Mouse (Mus musculus): ENCODE data around the gene Ager.

Gene Ager

DNA sequence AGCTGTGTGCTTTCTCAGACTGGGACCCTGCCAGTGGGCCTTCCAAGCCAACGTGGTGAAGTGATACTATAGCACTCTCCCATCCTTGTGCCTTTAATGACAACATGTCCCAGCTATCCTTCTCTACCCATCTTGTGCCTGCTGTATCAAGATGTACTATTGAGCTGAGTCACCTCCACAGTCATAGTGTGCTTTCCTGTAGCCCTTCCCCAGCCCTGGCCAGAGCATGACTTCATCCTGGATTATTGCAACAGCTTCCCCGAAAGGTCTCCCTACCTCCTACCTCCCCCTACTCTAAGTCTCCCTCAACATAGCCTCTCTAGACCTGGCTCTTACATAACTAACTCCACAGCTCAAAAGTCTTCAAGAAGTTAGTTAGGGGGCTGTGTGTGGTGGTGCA, 38.0 kb downstream of the Ager start:
- DNase-seq: no peak

DNA sequence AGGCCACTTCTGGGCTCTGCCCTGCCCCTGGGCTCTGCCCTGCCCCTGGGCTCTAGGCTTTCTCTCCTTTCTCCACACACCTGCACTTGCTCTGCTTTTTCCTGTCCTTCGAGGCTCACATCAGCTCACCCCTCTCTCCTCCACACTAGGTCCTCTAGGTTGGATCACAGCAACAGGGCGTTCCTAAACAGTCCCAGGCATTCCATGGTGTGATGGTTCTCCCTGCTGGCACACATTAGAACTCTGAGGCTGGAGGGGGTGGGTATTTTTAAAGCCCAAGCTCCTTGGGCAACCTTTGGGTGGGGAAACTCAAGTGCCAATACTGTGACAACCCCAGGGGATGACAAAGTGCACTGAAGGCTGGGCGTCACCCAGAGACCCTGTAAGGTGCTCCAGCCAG, 39.8 kb downstream of the Ager start:
- DNase-seq: no peak

DNA sequence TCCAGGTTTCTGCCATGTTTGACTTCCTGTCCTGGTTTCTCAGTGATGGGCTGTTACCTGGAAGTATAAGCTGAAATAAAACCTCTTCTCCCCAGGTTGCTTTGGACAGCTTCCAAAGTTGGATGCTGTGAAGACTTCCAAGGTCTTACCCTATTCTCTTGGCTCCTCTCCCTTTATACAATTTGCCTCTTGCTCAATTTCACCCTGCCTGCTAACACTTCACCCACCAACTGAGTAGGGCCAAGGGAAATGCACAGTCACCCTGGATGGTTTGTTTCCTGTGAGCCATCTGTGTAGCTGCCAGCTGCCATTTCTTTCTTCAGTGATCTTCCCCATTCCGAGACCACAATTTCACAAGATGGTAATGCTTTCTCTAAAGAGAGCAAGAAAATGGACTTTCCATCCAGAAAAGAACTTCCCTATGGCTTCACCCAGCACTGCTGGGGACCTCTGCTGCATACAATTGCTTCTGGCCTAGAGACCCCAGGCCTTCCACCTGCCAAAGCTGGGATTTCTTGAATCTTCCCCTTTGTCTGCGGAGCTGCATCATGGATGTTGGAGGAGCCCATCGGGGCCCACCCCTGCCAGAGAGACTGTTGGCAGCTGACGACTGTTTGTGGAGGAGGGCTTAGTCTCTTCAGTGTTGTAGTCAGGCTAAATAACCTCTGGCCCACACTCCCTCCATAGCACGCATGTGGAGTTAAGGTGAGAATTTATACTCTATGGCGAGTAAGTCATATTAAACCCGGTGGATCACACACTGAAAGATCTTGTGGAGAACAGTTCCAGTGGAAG, 42.0 kb downstream of the Ager start:
- DNase-seq: no peak

DNA sequence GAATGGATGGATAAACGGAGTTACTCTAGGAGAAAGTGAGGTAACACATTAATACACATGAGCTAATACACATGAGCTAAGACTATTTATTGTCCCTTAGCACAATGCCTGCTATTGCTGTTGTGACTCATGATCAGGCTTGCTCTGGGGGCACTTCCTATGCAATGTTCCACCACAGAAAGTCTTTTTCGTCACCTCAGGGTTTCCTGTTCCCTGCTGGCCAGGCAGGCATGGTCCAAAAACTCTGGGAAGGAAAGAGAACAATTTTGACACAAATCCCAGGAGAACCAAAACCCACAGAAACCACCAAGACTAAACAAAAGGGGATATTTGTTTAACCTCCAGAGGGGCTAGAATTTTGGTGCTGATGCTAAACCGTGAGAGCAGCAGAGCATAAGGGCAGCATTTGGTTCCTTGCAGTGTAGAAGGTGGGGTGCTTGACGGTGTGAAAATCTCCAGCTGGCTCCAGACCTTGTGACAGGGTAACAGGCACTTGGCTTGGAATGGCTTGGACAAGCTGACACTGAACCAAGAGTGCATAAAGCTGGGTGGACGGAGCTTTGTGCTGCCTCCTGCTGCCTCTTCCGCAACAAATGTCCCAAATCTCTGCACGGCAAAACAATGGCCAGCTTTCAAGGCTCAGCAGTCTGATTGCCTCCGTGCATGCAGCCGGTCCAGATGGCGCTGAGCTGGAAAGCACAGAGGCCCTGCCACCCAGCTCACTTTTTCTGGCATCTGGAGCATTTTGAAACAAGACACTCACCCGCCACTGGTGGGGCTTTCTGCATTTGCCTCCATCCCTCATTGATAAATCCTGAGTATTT, 43.3 kb downstream of the Ager start:
- peak; percentile 36 for DNase-seq

DNA sequence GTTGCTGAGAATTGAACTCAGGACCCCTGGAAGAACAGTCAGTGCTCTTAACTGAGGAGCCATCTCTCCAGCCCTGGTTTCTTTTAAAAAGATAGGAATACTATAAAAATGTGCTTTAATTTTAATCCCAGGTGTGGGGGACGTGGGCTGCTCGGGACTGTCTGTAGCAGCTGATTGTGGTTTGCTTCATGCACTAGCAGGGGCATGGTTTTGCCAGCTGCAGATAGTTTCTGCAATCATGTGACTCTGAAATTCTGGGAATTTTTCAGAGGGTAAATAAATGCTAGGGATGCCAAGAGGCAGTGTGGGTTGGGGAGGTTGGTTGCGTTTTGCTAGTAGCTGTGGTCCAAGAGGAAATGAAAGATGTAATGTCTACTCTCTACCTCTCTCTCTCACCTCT, 44.3 kb downstream of the Ager start:
- DNase-seq: no peak

DNA sequence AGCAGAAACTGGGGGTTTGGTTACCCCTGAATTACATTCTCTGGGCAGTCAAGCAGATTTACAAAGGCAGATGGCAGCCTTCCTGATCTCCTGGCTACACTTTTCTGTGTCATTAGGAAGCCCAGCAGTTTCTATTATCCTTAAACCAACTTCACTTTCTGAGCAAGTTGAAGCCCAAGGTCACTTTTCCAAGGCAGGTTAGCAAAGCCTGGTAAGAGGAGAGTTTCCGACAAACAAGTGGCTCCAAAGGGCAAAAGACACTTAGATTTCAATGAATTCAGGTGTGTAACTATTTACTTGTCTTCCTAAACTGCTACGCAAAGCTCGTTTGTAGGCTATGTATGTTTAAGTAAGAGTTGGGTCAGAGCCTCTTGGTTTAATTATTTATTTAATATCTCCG, 45.7 kb downstream of the Ager start:
- DNase-seq: no peak

DNA sequence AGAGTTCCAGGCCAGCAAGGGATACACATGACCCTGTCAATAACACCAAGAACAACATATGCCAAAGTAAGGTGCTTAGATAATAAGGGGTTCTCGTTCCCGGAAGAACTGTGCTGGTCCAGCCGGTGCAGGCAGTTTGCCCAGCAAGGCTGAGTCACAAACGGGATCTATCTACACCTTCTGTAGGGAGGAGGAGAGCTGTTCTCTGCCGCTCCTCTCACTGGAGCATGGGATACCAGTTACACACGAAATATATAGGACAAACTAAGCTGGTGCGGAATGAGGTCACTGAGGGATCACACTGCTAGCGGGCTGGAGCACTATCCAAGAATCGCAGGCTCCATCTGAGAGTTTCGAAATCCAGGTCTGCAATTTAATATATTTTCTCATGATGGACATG, 46.3 kb downstream of the Ager start:
- DNase-seq: peak; percentile 18

DNA sequence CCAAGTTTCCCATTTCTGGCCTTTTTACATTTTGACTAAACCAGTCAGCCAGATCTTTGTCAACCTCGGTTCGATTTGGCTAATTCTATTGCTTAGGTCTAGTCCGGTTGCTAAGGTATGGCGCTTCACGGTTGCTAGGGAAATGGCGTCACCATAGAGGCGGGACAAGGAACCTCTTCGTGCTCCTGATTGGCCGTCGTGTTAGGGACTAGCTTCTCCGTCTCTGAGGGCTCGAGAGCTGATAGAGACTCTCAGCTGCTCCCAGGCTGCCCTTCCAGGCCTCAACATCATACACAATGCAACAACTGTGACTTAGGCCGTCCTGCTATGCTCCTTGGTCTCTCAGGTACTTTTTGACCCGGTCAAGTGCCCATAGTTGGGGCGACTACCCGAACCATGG, 46.9 kb downstream of the Ager start, which contains the start of gene Fkbpl:
Fkbpl (plus strand) TSS at position 157 of the 400 bp plus-strand sequence.
- DNase-seq: peak; percentile 98

DNA sequence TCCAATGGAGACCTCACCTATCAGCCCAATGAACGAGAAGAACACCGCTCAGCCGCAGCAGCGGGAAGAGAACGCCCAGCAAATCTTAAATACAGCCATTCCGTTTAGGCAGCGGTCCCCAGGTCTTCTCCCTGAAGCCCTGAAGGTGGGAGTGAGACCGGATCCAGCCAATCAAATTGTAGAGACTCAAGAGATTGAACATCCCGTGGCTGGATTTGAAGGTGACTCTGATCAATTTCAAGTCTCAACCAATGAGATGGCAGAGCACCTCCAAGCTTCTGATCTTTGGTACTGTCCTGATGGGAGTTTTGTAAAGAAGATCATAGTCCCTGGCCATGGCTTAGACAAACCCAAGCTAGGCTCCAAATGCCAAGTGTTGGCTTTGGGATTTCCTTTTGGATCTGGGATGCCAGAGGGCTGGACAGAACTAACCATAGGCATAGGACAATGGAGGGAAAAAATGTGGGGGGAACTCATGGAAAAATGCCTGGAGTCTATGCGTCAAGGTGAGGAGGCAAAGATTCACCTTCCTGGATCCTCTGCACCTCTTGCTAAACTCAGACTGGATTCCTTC, 47.7 kb downstream of the Ager start:
- no peak for DNase-seq

DNA sequence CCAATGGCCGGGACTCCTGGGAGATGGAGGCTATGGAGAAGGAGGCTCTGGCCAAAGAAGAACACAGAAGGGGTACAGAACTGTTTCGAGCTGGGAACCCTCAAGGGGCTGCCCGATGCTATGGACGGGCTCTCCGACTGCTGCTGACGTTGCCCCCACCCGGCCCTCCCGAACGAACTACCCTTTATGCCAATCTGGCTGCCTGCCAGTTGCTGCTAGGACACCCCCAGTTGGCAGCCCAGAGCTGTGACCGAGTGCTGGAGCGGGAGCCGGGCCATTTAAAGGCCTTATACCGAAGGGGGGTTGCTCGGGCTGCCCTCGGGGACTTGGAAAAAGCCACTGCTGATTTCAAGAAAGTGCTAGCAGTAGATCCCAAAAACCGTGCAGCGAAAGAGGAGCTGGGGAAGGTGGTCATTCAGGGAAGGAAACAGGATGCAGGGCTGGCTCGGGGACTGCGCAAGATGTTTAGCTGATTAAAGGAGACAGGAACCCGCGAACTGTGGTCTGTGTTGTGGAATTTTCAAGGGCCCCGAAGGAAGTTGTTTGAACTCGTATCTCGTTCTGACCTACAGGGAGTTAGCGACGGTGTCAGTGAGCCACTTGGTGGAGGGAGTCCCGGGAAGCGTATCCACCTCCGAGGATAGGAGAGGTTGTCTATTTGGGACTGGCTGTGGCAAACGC, 48.3 kb downstream of the Ager start:
- no peak for DNase-seq

DNA sequence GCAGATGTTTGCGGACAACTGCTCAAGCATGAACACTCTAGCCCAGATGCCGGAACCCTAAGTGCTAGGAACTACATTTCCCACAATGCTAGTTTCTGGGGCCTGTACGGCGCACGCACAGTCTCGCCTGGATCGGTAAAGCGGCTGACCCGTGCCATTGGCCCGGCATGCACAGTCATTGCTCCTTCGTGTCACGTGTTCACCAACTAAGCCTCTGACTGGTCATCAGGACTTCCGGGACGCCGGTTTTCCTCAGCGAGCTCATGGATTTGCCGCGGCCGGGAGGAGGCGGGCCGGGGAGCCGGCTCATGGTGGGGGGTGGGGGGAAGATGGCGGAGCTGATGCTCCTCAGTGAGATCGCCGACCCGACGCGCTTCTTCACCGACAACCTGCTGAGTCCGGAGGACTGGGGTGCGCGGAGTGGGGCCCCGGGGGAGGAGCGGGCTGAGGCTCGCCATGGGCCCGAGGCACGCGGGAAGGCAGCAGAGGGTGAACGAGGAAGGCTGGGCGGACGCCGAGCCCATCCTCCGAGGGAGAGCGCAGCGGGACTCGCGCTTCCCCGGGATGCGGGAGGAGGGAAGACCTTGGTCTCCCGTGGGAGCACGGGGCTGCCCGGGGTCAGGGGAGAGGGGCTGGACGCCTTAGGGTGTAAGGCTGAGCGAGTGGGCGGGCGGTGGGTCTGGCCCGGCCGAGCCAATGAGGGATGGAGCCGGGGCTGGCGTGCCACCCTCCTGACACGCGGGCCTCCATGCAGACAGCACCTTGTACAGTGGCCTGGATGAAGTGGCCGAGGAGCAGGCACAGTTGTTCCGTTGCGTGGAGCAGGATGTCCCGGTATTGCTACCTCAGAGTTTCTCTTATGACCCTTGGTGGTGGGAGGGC, 49.5 kb downstream of the Ager start, which contains the start of gene Atf6b:
Atf6b (plus strand) TSS at position 241 of the 882 bp plus-strand sequence.
- DNase-seq: peak; percentile 92

DNA sequence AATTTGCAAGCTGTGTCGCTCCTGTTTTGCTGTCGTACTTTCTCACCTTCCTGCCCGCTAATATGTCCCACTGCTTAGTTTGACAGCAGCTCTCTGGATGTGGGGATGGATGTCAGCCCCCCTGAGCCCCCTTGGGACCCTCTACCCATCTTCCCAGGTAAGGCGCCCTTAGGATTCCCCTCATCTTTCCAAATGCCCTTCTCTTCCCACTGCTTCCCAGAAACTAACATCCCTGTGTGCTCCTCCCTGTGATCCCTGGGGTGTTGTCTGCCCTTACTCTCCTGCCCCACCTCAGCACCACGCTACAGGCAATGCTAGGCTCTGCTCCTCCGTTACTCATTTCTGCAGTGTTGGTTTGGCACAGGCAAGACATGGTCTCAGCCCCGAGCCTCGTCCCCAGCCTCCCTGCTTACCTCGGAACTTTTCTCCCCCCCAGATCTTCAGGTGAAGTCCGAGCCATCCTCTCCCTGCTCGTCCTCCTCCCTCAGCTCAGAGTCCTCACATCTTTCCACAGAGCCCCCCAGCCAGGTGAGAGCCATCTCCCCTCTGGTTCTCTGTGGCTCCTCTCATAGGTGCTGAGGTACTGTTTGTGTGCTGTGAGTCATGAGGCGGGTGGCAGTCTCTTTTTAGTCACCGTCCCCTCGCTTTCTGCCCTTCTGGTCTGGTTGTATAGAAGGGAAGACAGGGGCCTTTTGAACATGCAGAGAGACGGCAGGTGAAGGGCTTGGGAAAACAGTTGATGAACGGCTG, 50.7 kb downstream of the Ager start:
- no peak for DNase-seq

DNA sequence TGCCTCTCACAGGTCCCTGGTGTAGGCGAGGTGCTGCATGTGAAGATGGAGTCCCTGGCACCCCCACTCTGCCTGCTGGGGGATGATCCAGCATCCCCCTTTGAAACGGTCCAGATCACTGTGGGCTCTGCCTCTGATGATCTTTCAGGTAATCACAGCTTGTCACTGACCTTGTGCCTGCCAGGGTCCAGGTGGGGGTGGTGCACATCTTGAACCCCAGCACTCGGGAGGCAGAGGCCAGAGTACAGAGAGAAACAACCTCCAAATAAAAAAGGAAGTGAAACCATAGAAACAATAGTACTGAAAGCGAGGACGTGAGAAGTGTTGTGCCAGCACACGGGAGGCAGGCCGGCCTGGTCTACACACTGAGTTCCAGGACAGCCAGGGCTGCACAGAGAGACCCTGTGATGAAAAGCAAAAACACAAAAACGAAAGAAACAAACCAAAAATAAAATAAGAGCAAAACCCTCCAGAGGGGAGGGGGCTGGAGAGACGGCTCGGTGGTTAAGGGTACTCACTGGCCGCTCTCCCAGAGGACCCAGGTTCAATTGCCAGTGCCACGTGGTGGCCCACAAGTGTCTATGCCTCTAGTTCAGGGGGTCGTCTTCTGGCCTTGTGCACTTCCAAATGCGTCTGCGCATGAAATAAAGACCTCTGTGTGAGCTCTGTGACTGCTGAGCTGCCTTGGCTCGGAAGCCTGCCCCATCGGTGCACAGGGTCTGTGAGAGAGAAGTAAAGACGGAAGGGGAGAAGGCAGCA, 51.6 kb downstream of the Ager start:
- no peak for DNase-seq

All from kidney, adult 18-20 months (tissue).